Mouse (Mus musculus): ENCODE measurements at regions not wholly inside any gene's neighbourhood (a gene's known extent, or its start where the extent isn't known, plus 50 kb on each side); places are given as distances from the start of the nearest gene placed in this dataset.
A peak's percentile ranks its signal among the peaks of the same experiment; 100 is the strongest.

- Histone ChIP-seq H3K9me3 (no peaks in the 10 kb centered on the region), H3K9ac (no peak overlapping the region), H3K4me2 (replicated peaks) (no peak overlapping the region), H3K27ac (no peak overlapping the region), H3K4me3 (no peak overlapping the region), H3K36me3 (no peaks in the 10 kb centered on the region), H3K4me1 (peaks cover 5% of the 10 kb centered on the region; the same call in 1 of the 2 replicates), H3K27me3 (no peaks in the 10 kb centered on the region)
- ATAC-seq (ENCODE audit: insufficient number of reproducible peaks, insufficient read depth, low FRiP score, low TSS enrichment), result no peak
- WGBS, result 70% methylated on average over 7 of the region's 7 CpGs
These were observed 190.9 kb upstream of the Fat4 start for GRCm38 (mm10) chr3:38695836-38696235.

DNA sequence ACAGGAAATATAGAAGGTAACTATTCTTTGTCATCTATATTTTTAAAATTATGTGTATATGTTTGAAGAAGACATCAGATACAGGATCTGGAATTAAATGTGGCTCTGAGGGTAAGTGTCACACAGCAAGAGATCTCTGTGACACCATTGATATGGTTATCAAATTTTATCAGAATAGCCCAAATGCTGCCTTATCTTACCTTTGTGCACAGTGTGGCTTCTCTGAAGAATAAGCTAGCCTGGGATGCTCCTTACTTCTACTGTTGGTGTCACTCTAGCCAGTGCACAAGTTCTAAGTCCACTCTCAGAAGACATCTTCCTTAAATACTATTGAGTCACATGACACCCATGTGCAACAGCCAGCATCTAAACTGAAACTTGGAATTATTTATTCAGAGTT, 194.0 kb upstream of the Fat4 start:
- Histone ChIP-seq H3K9ac (no peak overlapping the region), H3K27me3 (no peaks in the 10 kb centered on the region), H3K36me3 (no peaks in the 10 kb centered on the region), H3K9me3 (0 out of 2 replicates have a peak, but pooled peaks cover 3% of the 10 kb centered on the region), H3K4me3 (no peak overlapping the region), H3K4me2 (replicated peaks) (no peak overlapping the region), H3K27ac (no peak overlapping the region), H3K4me1 (peaks cover 2% of the 10 kb centered on the region; the same call in 1 of the 2 replicates)
- no peak for ATAC-seq (ENCODE audit: insufficient number of reproducible peaks, insufficient read depth, low FRiP score, low TSS enrichment)

GRCm38 (mm10) chr3:38684247-38684991, 199.8 kb upstream of the Ankrd50 start:
- WGBS, result 88% methylated on average over 4 of the region's 4 CpGs
- Histone ChIP-seq H3K4me1 (no peaks in the 10 kb centered on the region), H3K9ac (no peak overlapping the region), H3K4me2 (replicated peaks) (no peak overlapping the region), H3K27ac (no peak overlapping the region), H3K27me3 (no peaks in the 10 kb centered on the region), H3K4me3 (no peak overlapping the region), H3K36me3 (no peaks in the 10 kb centered on the region), H3K9me3 (0 out of 2 replicates have a peak, but pooled peaks cover 3% of the 10 kb centered on the region)
- no peak for ATAC-seq (ENCODE audit: insufficient number of reproducible peaks, insufficient read depth, low FRiP score, low TSS enrichment)

DNA sequence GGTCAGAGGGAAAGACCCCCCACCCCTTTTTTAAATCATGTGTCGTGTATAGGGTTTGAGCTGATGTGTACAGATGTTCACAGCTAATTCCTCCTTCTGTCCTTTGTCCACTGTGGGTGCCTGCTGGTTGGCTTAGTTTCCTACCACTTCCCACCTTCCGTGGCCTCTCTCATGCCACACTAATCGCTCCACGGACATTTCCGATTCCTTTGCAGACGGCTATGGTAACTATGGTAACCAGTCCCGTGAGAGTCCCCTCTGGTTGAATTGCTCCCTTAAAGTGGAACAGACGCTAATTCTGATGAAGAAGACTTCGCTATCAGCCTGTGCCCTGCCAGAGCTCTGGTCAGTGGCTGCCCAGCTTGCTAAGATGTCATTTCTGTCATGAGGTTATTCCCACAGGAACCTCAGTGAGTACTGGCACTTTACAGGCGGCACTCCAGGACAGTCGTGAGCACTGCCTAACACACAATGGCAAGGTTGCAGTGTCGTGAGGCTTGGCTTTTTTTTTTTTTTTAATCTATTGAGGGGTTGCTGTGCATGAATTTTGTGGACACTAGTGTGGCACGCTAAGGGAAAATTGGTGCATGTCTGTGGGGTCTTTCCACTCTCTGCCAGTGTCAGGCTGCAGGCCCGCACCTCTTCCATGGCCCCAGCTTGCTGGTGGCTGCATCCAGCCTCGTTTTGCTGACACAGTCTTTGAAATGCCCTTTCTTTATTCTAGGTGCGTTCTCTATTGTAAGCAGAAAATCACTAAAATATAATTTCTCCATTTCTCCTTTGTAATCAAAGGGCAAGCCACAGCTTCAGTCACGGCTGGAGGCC, 179.2 kb upstream of the Ankrd50 start:
- H3K4me3 ChIP-seq, result no peak overlapping the region
- peak overlapping the region; percentile 16; the same call in 1 of the 2 replicates for H3K4me2 ChIP-seq (replicated peaks)
- no peak overlapping the region for H3K27ac ChIP-seq
- no peaks in the 10 kb centered on the region for H3K9me3 ChIP-seq
- no peak overlapping the region for H3K9ac ChIP-seq
- H3K27me3 ChIP-seq, result no peaks in the 10 kb centered on the region
- 37% methylated on average over 17 of the region's 17 CpGs for WGBS
- no peak for ATAC-seq (ENCODE audit: insufficient number of reproducible peaks, insufficient read depth, low FRiP score, low TSS enrichment)
- H3K4me1 ChIP-seq, result no peaks in the 10 kb centered on the region
- H3K36me3 ChIP-seq, result no peaks in the 10 kb centered on the region

- H3K9me3 ChIP-seq, result no peaks in the 10 kb centered on the region
- no peak overlapping the region for H3K4me3 ChIP-seq
- no peak for ATAC-seq (ENCODE audit: insufficient number of reproducible peaks, insufficient read depth, low FRiP score, low TSS enrichment)
- no peak overlapping the region for H3K4me2 ChIP-seq (replicated peaks)
- no peak overlapping the region for H3K9ac ChIP-seq
- no peak overlapping the region for H3K27ac ChIP-seq
- no peaks in the 10 kb centered on the region for H3K4me1 ChIP-seq
- H3K27me3 ChIP-seq, result no peaks in the 10 kb centered on the region
- H3K36me3 ChIP-seq, result no peaks in the 10 kb centered on the region
- WGBS, result 65% methylated on average over 5 of the region's 5 CpGs
These were observed 178.4 kb upstream of the Ankrd50 start for GRCm38 (mm10) chr3:38663023-38663422.

GRCm38 (mm10) chr3:38656790-38657189, 172.1 kb upstream of the Ankrd50 start:
- WGBS, result 72% methylated on average over 1 of the region's 1 CpGs
- Histone ChIP-seq H3K4me1 (peaks cover 6% of the 10 kb centered on the region), H3K27me3 (no peaks in the 10 kb centered on the region), H3K4me3 (no peak overlapping the region), H3K4me2 (replicated peaks) (no peak overlapping the region), H3K9me3 (no peaks in the 10 kb centered on the region), H3K27ac (no peak overlapping the region), H3K36me3 (no peaks in the 10 kb centered on the region), H3K9ac (no peak overlapping the region)
- no peak for ATAC-seq (ENCODE audit: insufficient number of reproducible peaks, insufficient read depth, low FRiP score, low TSS enrichment)

- H3K27me3 ChIP-seq, result no peaks in the 10 kb centered on the region
These were observed 169.3 kb upstream of the Ankrd50 start for GRCm38 (mm10) chr3:38653928-38654327.

DNA sequence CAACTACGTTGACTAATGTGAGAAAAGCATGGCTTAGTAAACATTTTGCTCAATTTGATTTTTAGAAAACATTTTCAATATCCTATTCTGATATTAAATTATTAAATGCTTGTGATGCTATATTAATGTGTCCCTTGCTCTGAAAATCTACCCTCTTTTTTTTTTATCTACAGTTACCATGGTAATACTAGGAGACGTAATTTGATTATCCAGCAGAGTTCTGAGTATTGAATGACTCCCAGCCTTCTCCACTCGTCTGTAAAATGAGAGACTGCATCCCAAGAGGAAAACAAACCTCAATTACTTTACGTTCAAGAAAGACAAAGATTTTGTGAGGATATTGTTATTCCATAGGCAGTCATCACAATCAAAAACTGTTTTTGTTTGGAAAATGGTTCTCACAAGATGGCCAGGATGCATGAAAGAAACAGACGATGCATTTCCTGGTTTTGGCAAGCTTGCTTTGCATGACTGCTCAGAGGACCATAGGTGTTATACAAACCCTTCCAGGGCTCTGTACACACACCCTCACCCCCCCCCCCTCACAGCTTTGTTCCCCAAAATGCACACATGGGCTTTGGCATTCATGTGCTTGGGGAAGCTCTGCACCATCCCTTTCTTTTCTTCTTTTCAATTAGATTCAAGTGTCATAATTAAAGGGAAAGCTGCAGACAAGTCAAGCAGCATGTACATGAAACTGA, 168.5 kb upstream of the Ankrd50 start:
- Histone ChIP-seq H3K27me3 (no peaks in the 10 kb centered on the region), H3K9me3 (no peaks in the 10 kb centered on the region), H3K36me3 (no peaks in the 10 kb centered on the region), H3K4me2 (replicated peaks) (no peak overlapping the region), H3K27ac (no peak overlapping the region), H3K4me1 (peaks cover 6% of the 10 kb centered on the region), H3K9ac (no peak overlapping the region), H3K4me3 (no peak overlapping the region)
- no peak for ATAC-seq (ENCODE audit: insufficient number of reproducible peaks, insufficient read depth, low FRiP score, low TSS enrichment)
- 26% methylated on average over 5 of the region's 5 CpGs for WGBS

More at GRCm38 (mm10) chr3:38653928-38654327, 169.3 kb upstream of the Ankrd50 start:
- WGBS, result 71% methylated on average over 4 of the region's 4 CpGs
- no peak overlapping the region for H3K9ac ChIP-seq
- peaks cover 6% of the 10 kb centered on the region for H3K4me1 ChIP-seq
- no peaks in the 10 kb centered on the region for H3K36me3 ChIP-seq
- no peaks in the 10 kb centered on the region for H3K9me3 ChIP-seq
- H3K4me2 ChIP-seq (replicated peaks), result no peak overlapping the region
- no peak for ATAC-seq (ENCODE audit: insufficient number of reproducible peaks, insufficient read depth, low FRiP score, low TSS enrichment)
- no peak overlapping the region for H3K4me3 ChIP-seq
- H3K27ac ChIP-seq, result no peak overlapping the region

GRCm38 (mm10) chr3:38650176-38650575, 165.5 kb upstream of the Ankrd50 start:
- no peak overlapping the region for H3K9ac ChIP-seq
- H3K27me3 ChIP-seq, result no peaks in the 10 kb centered on the region
- H3K9me3 ChIP-seq, result no peaks in the 10 kb centered on the region
- H3K36me3 ChIP-seq, result no peaks in the 10 kb centered on the region
- H3K4me1 ChIP-seq, result peaks cover 6% of the 10 kb centered on the region
- WGBS, result 68% methylated on average over 4 of the region's 4 CpGs
- H3K27ac ChIP-seq, result no peak overlapping the region
- ATAC-seq (ENCODE audit: insufficient number of reproducible peaks, insufficient read depth, low FRiP score, low TSS enrichment), result no peak
- H3K4me3 ChIP-seq, result no peak overlapping the region
- H3K4me2 ChIP-seq (replicated peaks), result no peak overlapping the region

GRCm38 (mm10) chr3:38648633-38649032, 164.0 kb upstream of the Ankrd50 start:
- H3K9ac ChIP-seq, result no peak overlapping the region
- 78% methylated on average over 4 of the region's 4 CpGs for WGBS

DNA sequence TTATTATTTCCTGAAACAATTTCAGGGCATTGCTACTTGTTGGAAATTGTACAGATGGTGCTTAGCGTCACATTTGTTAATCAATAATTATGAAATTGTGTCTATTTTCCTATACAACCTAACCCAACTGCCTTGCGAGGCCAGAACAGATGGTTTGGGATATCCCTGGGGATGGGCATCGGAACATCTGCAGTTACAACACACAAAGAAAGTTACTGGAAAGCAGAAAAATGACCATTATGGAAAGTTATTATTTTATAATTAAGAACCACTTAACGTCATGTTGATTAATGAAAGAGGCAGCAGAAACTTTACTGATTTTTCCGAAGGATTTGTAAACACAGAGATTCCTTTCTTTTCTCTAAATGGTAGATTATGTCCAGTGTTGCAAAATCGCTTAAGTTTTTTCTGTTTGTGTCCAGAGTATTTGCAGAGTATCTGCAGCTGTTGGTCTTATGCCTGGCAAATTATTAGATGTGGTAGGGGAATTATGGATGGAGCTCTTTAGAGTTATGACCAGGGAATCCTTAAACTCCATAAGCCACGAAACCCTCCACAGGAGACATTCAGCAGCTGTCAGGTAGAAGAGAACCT, 163.2 kb upstream of the Ankrd50 start:
- ATAC-seq (ENCODE audit: insufficient number of reproducible peaks, insufficient read depth, low FRiP score, low TSS enrichment), result no peak
- H3K9ac ChIP-seq, result no peak overlapping the region
- H3K36me3 ChIP-seq, result no peaks in the 10 kb centered on the region
- H3K4me3 ChIP-seq, result no peak overlapping the region
- no peak overlapping the region for H3K4me2 ChIP-seq (replicated peaks)
- WGBS, result 82% methylated on average over 7 of the region's 7 CpGs
- no peak overlapping the region for H3K27ac ChIP-seq
- no peaks in the 10 kb centered on the region for H3K4me1 ChIP-seq
- no peaks in the 10 kb centered on the region for H3K27me3 ChIP-seq
- no peaks in the 10 kb centered on the region for H3K9me3 ChIP-seq

More at GRCm38 (mm10) chr3:38648633-38649032, 164.0 kb upstream of the Ankrd50 start:
- Histone ChIP-seq H3K27ac (no peak overlapping the region), H3K9me3 (no peaks in the 10 kb centered on the region), H3K4me3 (no peak overlapping the region), H3K4me1 (peaks cover 5% of the 10 kb centered on the region), H3K4me2 (replicated peaks) (no peak overlapping the region), H3K36me3 (no peaks in the 10 kb centered on the region), H3K27me3 (no peaks in the 10 kb centered on the region)
- ATAC-seq (ENCODE audit: insufficient number of reproducible peaks, insufficient read depth, low FRiP score, low TSS enrichment), result no peak

All from embryonic facial prominence, embryonic 12.5 days (tissue).